Mouse (Mus musculus): Measurements from ENCODE around the gene Maged1. TPM values are rescaled to one million over a fixed set of nuclear protein-coding genes. Genes with fewer than 3 reads are reported as not detected.

Gene Maged1
- polyA plus RNA-seq (2014; fragmentation: Nextera tagmentation; extraction: Ambion mirVana): 701 and 707 TPM in 2 replicates

DNA sequence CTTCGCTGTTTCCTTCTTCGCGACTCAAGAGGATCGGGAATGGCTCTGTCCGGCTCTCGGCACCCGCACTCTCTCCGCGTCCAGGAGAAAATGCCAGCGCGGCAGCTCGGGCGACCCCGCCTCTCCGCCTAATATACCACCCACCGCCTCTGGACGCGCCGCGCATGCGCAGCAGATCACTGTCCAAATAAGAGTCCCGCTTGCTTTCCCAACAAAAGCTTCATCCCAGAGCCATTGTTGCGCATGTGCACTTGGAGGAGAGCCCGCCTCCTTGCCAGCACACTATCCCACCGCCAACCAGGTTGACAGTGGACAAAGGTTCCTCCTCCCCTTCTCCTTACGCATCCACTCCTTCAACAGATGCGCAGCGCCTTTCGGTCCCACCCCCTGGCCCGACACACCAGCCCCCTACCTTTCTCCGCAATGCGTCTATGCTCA lies at the start of gene Maged1:
Maged1 (minus strand) TSS at position 226 of the 438 bp plus-strand sequence.
- 0 out of 2 replicates have a peak, but pooled peaks cover 2% of the 10 kb centered on the region for H3K27me3 ChIP-seq (ENCODE audit: insufficient read depth, low read length)
- H3K9ac ChIP-seq: peak within 1 kb of the TSS; percentile 78
- ATAC-seq (ENCODE audit: insufficient read depth) (peak; percentile 94), DNase-seq (peak; percentile 95)
- TF ChIP-seq CTCF (IDR thresholded peaks at IDR 0.05; ENCODE audit: low read depth): no peak
- peak within 1 kb of the TSS; percentile 58 for H3K4me3 ChIP-seq (ENCODE audit: low read depth, low read length)
- H3K4me1 ChIP-seq (ENCODE audit: insufficient read depth): no peaks in the 10 kb centered on the region
- no peaks in the 10 kb centered on the region for H3K9me3 ChIP-seq (ENCODE audit: low read depth, low read length)
- peak within 1 kb of the TSS; percentile 59 for H3K4me2 ChIP-seq
- WGBS: 15% methylated on average over 23 of the region's 32 CpGs
- peaks cover 34% of the 10 kb centered on the region for H3K36me3 ChIP-seq (ENCODE audit: insufficient read depth)
- peak within 1 kb of the TSS; percentile 89 for H3K27ac ChIP-seq (ENCODE audit: low read depth)

DNA sequence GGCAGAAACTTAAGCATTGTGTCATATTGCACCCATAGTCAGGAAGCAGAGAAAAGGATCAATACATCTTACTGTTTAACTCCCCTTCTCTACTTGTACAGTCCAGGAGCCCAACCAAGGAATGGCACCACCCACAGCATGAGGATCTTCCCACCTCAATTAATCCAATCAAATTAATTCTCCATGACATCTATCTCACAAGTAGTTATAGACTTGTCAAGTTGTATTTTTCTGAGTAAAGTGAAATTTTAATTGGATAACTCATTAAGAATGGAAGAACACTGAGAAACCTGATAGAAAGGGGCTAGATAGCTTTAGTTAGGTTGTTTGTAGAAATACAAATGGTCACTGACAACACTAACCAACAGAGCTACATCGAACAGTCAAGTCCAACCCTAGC lies 38.3 kb upstream of the Maged1 start:
- DNase-seq (no peak), ATAC-seq (ENCODE audit: insufficient read depth) (no peak)
- Histone ChIP-seq H3K4me2 (no peak overlapping the region), H3K27me3 (ENCODE audit: insufficient read depth, low read length) (no peaks in the 10 kb centered on the region), H3K36me3 (ENCODE audit: insufficient read depth) (no peaks in the 10 kb centered on the region), H3K9ac (no peak overlapping the region), H3K9me3 (ENCODE audit: low read depth, low read length) (no peaks in the 10 kb centered on the region), H3K4me1 (ENCODE audit: insufficient read depth) (no peaks in the 10 kb centered on the region), H3K4me3 (ENCODE audit: low read depth, low read length) (no peak overlapping the region), H3K27ac (ENCODE audit: low read depth) (no peak overlapping the region)
- TF ChIP-seq CTCF (IDR thresholded peaks at IDR 0.05; ENCODE audit: low read depth): no peak
- 90% methylated on average over 1 of the region's 1 CpGs for WGBS

DNA sequence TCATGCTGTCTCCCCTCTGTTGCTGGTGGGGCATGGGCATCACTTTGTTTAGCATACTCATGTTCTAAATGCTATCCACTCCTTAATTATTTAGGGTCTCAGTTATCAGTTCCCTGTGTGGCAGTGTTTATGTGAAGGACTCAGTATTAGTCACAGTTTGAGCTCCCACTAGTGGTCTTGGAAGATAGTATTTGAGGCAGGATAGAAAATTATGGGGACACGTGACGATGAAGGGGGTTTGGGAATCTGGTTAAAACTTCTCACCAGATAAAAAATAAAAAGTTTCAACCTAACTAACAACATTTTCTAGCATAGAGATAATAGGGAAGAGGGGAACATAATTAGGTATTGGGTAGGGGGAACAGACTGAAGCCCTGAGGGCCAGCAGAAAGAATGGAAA lies 22.8 kb upstream of the Maged1 start:
- Histone ChIP-seq H3K36me3 (ENCODE audit: insufficient read depth) (no peaks in the 10 kb centered on the region), H3K4me1 (ENCODE audit: insufficient read depth) (no peaks in the 10 kb centered on the region), H3K9me3 (ENCODE audit: low read depth, low read length) (no peaks in the 10 kb centered on the region), H3K4me2 (no peak overlapping the region), H3K4me3 (ENCODE audit: low read depth, low read length) (no peak overlapping the region), H3K9ac (no peak overlapping the region), H3K27me3 (ENCODE audit: insufficient read depth, low read length) (no peaks in the 10 kb centered on the region), H3K27ac (ENCODE audit: low read depth) (no peak overlapping the region)
- ATAC-seq (ENCODE audit: insufficient read depth) (no peak), DNase-seq (no peak)
- TF ChIP-seq CTCF (IDR thresholded peaks at IDR 0.05; ENCODE audit: low read depth): no peak
- WGBS: 57% methylated on average over 2 of the region's 2 CpGs

DNA sequence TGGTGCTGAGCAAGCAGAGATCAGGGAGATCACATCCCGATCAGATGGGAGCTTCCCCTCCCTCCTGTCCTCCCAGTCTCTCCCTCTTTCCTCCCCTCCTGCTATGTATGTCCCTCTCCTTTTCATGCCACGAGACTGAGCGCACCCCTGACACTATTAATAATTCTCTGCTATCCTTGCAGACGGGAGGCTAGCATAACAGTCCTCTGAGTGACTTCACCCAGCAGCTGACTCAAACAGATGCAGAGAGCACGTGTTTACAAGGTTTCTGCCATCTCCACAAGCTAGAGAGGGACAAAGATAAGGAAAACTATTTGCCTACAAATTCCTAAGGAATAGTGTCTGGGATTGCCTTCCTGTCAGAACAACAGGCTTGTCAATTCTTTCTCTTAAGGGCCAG lies 20.4 kb upstream of the Maged1 start:
- no peak for DNase-seq
- 13% methylated on average over 5 of the region's 5 CpGs for WGBS
- TF ChIP-seq CTCF (IDR thresholded peaks at IDR 0.05; ENCODE audit: low read depth): no peak
- ATAC-seq (ENCODE audit: insufficient read depth): no peak; the same call in 1 of the 2 replicates
- H3K36me3 ChIP-seq (ENCODE audit: insufficient read depth): no peaks in the 10 kb centered on the region
- no peak overlapping the region for H3K4me2 ChIP-seq
- H3K27me3 ChIP-seq (ENCODE audit: insufficient read depth, low read length): no peaks in the 10 kb centered on the region
- H3K4me3 ChIP-seq (ENCODE audit: low read depth, low read length): no peak overlapping the region
- no peaks in the 10 kb centered on the region for H3K9me3 ChIP-seq (ENCODE audit: low read depth, low read length)
- H3K4me1 ChIP-seq (ENCODE audit: insufficient read depth): no peaks in the 10 kb centered on the region
- no peak overlapping the region for H3K27ac ChIP-seq (ENCODE audit: low read depth)
- no peak overlapping the region for H3K9ac ChIP-seq

DNA sequence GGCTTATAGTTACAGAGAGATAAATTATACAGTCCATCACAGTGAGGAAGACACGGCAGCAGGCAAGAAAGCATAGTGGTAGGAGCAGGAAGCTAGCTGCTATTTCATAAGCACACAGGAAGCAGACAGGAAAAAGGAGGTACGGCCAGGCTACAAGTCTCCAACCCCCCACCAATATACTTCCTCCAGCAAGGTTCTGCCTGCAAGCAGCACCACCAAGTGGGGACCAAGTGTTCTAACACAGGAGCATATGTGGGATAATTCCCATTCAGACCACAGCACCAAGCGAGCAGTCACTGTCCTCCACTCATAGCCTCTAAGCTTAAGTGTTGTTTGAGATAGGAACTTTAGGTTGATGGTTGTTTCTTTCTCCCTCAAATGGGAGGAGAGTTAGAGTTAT lies 6.3 kb upstream of the Maged1 start:
- WGBS: 34% methylated on average over 3 of the region's 3 CpGs
- Histone ChIP-seq H3K9me3 (ENCODE audit: low read depth, low read length) (no peaks in the 10 kb centered on the region), H3K4me1 (ENCODE audit: insufficient read depth) (no peaks in the 10 kb centered on the region), H3K9ac (no peak overlapping the region), H3K36me3 (ENCODE audit: insufficient read depth) (no peaks in the 10 kb centered on the region), H3K27me3 (ENCODE audit: insufficient read depth, low read length) (no peaks in the 10 kb centered on the region), H3K4me2 (no peak overlapping the region), H3K4me3 (ENCODE audit: low read depth, low read length) (no peak overlapping the region), H3K27ac (ENCODE audit: low read depth) (no peak overlapping the region)
- TF ChIP-seq CTCF (IDR thresholded peaks at IDR 0.05; ENCODE audit: low read depth): peak; percentile 22; the same call in 1 of the 2 replicates
- DNase-seq (peak; percentile 18), ATAC-seq (ENCODE audit: insufficient read depth) (no peak)

DNA sequence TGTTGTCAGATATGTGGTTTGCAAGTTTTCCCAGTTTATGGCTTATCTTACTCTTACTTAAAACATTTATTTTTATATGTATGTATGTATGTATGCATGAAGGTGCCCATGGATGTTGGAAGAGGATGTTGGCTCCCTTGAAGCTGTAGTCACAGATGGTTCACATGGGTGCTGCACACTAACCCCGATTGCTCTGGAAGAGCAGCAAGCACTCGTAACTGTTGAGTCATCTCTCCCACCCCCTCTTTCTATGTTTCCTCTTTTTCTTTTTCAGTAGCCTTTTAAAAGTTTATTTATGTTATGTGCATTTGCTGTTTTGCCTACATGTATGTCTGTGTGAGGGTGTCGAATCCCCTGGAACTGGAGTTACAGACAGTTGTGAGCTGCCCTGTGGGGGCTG lies 4.0 kb upstream of the Maged1 start:
- ATAC-seq (ENCODE audit: insufficient read depth): no peak
- Histone ChIP-seq H3K9ac (no peak overlapping the region), H3K27ac (ENCODE audit: low read depth) (no peak overlapping the region), H3K36me3 (ENCODE audit: insufficient read depth) (no peaks in the 10 kb centered on the region), H3K4me1 (ENCODE audit: insufficient read depth) (no peaks in the 10 kb centered on the region), H3K9me3 (ENCODE audit: low read depth, low read length) (no peaks in the 10 kb centered on the region), H3K4me3 (ENCODE audit: low read depth, low read length) (no peak overlapping the region), H3K27me3 (ENCODE audit: insufficient read depth, low read length) (0 out of 2 replicates have a peak, but pooled peaks cover 2% of the 10 kb centered on the region), H3K4me2 (no peak overlapping the region)
- TF ChIP-seq CTCF (IDR thresholded peaks at IDR 0.05; ENCODE audit: low read depth): no peak
- DNase-seq: no peak
- 73% methylated on average over 3 of the region's 3 CpGs for WGBS

DNA sequence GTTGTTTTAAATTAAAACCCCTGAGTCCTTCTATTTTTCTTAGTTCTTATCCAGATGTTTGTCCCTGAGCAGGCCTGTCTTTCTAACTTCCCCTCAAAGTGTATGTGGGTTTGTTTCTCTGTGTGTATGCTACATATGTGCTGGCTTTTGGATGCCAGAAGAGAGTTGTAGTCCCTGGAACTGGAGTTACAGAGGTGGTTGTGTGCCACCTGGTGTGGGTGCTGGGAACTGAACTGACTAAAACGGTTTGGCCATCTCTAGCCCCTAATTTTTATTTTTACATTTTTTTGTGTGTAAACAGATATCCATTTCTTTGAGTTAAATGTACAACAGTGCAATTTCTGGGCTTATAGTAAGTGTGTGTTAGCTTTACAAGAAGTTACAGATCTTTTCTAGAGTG lies 3.0 kb upstream of the Maged1 start:
- ATAC-seq (ENCODE audit: insufficient read depth) (no peak), DNase-seq (peak; percentile 63)
- Histone ChIP-seq H3K4me3 (ENCODE audit: low read depth, low read length) (no peak overlapping the region), H3K9me3 (ENCODE audit: low read depth, low read length) (no peaks in the 10 kb centered on the region), H3K27me3 (ENCODE audit: insufficient read depth, low read length) (0 out of 2 replicates have a peak, but pooled peaks cover 2% of the 10 kb centered on the region), H3K36me3 (ENCODE audit: insufficient read depth) (peaks cover 4% of the 10 kb centered on the region; the same call in 1 of the 2 replicates), H3K9ac (no peak overlapping the region), H3K4me1 (ENCODE audit: insufficient read depth) (no peaks in the 10 kb centered on the region), H3K27ac (ENCODE audit: low read depth) (no peak overlapping the region), H3K4me2 (no peak overlapping the region)
- WGBS: 24% methylated on average over 1 of the region's 1 CpGs
- peak; percentile 46 for TF ChIP-seq CTCF (IDR thresholded peaks at IDR 0.05; ENCODE audit: low read depth)

All from lung, embryonic 14.5 days (tissue).